Mouse (Mus musculus) midbrain, embryonic 11.5 days (tissue): ENCODE results near the gene Fcf1. TPM values are rescaled to one million over a fixed set of nuclear protein-coding genes. Genes with fewer than 3 reads are reported as not detected.

ENCODE experiments used
- ATAC-seq: fragments of 200-750 bp; cut with Nextera tagmentation; 2 replicates; pipeline ENCODE4 v1.8.0; 2017; ENCODE audit warnings: moderate TSS enrichment, moderate library complexity; ENCODE audit not compliant: low FRiP score
- DNase-seq: peaks from one replicate; pipeline ENCODE4 v3.0.0; 2015; ENCODE audit warnings: low spot score; ENCODE audit errors: missing footprints
- H3K27ac ChIP-seq: fragments of 300-500 bp; sonication (generic); 2 replicates; pipeline ENCODE4 v1.5.1; 2014; ENCODE audit warnings: low read depth, low read length
- H3K27me3 ChIP-seq: fragments of 300-500 bp; sonication (generic); 2 replicates; pipeline ENCODE4 v1.6.1; 2014; ENCODE audit warnings: mild to moderate bottlenecking, low read length, moderate library complexity, mixed read lengths; ENCODE audit not compliant: control insufficient read depth, insufficient read depth
- H3K36me3 ChIP-seq: fragments of 300-500 bp; sonication (generic); 2 replicates; pipeline ENCODE4 v1.6.1; 2014; ENCODE audit warnings: mild to moderate bottlenecking, low read length, moderate library complexity, mixed read lengths; ENCODE audit not compliant: control insufficient read depth, insufficient read depth
- H3K4me1 ChIP-seq: fragments of 300-500 bp; sonication (generic); 2 replicates; pipeline ENCODE4 v1.6.1; 2014; ENCODE audit warnings: low read length; ENCODE audit not compliant: control insufficient read depth, insufficient read depth
- H3K4me2 ChIP-seq: fragments of 300-500 bp; sonication (generic); 2 replicates; pipeline ENCODE4 v1.6.1; 2014; ENCODE audit warnings: mild to moderate bottlenecking, moderate library complexity
- H3K4me3 ChIP-seq: fragments of 300-500 bp; sonication (generic); 2 replicates; pipeline ENCODE4 v1.5.1; 2014; ENCODE audit warnings: low read depth, low read length
- H3K9ac ChIP-seq: fragments of 300-500 bp; sonication (generic); 2 replicates; pipeline ENCODE4 v1.6.1; 2014; ENCODE audit warnings: low read length
- H3K9me3 ChIP-seq: fragments of 300-500 bp; sonication (generic); 2 replicates; pipeline ENCODE4 v1.6.1; 2016; ENCODE audit warnings: low read length; ENCODE audit not compliant: control insufficient read depth
- WGBS: fragments of 180-500 bp; shearing (Covaris S2); extraction: QIAGEN DNeasy Blood & Tissue Kit; methylation state at CpG from one replicate; pipeline ENCODE4 v1.1.7; 2014; 5-methylcytosine and 5-hydroxymethylcytosine counted together
- polyA plus RNA-seq: library from polyadenylated mRNA; unstranded; fragments of >200 nt; fragmentation: Nextera tagmentation; extraction: Ambion mirVana; gene quantifications from 2 replicates; pipeline ENCODE4 v1.2.1, GENCODE M21; 2014

The Fcf1 gene
- polyA plus RNA-seq, 1 experiment from 2014 or later, result 164 TPM

GRCm38 (mm10) chr12:84956317-84956716 is 14.4 kb upstream of the Fcf1 start:
- no peak overlapping the region for H3K4me2 ChIP-seq
- H3K27me3 ChIP-seq, result no peaks in the 10 kb centered on the region
- H3K4me1 ChIP-seq, result no peaks in the 10 kb centered on the region
- no peaks in the 10 kb centered on the region for H3K9me3 ChIP-seq
- H3K4me3 ChIP-seq, result no peak overlapping the region
- ATAC-seq (no peak), DNase-seq (no peak)
- no peak overlapping the region for H3K9ac ChIP-seq
- WGBS, result 97% methylated on average over 3 of the region's 3 CpGs
- no peaks in the 10 kb centered on the region for H3K36me3 ChIP-seq
- no peak overlapping the region for H3K27ac ChIP-seq

GRCm38 (mm10) chr12:84958794-84959356 is 11.8 kb upstream of the Fcf1 start:
- H3K4me1 ChIP-seq, result no peaks in the 10 kb centered on the region
- no peaks in the 10 kb centered on the region for H3K27me3 ChIP-seq
- 86% methylated on average over 1 of the region's 1 CpGs for WGBS

GRCm38 (mm10) chr12:84962606-84963005 is 8.1 kb upstream of the Fcf1 start:
- no peak overlapping the region for H3K4me3 ChIP-seq
- H3K9me3 ChIP-seq, result no peaks in the 10 kb centered on the region
- H3K27me3 ChIP-seq, result no peaks in the 10 kb centered on the region
- WGBS, result 79% methylated on average over 7 of the region's 7 CpGs
- H3K27ac ChIP-seq, result no peak overlapping the region
- H3K4me1 ChIP-seq, result no peaks in the 10 kb centered on the region
- no peak overlapping the region for H3K9ac ChIP-seq
- DNase-seq, result no peak
- H3K36me3 ChIP-seq, result no peaks in the 10 kb centered on the region; the same call in 1 of the 2 replicates
- no peak for ATAC-seq
- H3K4me2 ChIP-seq, result no peak overlapping the region

More at GRCm38 (mm10) chr12:84958794-84959356, 11.8 kb upstream of the Fcf1 start:
- H3K9ac ChIP-seq, result no peak overlapping the region
- H3K36me3 ChIP-seq, result no peaks in the 10 kb centered on the region; the same call in 1 of the 2 replicates
- no peak overlapping the region for H3K4me2 ChIP-seq
- DNase-seq (no peak), ATAC-seq (no peak)
- no peak overlapping the region for H3K27ac ChIP-seq
- no peak overlapping the region for H3K4me3 ChIP-seq
- H3K9me3 ChIP-seq, result no peaks in the 10 kb centered on the region

GRCm38 (mm10) chr12:84968831-84969655 is 1.7 kb upstream of the Fcf1 start:
- ATAC-seq (no peak), DNase-seq (no peak)
- Histone ChIP-seq H3K4me1 (peaks cover 11% of the 10 kb centered on the region), H3K9me3 (no peaks in the 10 kb centered on the region), H3K36me3 (no peaks in the 10 kb centered on the region), H3K27ac (no peak overlapping the region), H3K4me3 (no peak overlapping the region), H3K9ac (no peak overlapping the region; the same call in 1 of the 2 replicates), H3K4me2 (peak overlapping the region; percentile 82), H3K27me3 (no peaks in the 10 kb centered on the region)
- 87% methylated on average over 16 of the region's 16 CpGs for WGBS

- peak overlapping the region; percentile 82 for H3K4me2 ChIP-seq
- peaks cover 2% of the 10 kb centered on the region; the same call in 1 of the 2 replicates for H3K36me3 ChIP-seq
- H3K9ac ChIP-seq, result peak overlapping the region; percentile 85
- no peaks in the 10 kb centered on the region for H3K27me3 ChIP-seq
- peak overlapping the region; percentile 89 for H3K4me3 ChIP-seq
- ATAC-seq (no peak), DNase-seq (no peak)
- no peaks in the 10 kb centered on the region for H3K9me3 ChIP-seq
- H3K27ac ChIP-seq, result no peak overlapping the region
- 24% methylated on average over 15 of the region's 15 CpGs for WGBS
- peaks cover 11% of the 10 kb centered on the region for H3K4me1 ChIP-seq
Observed at GRCm38 (mm10) chr12:84969656-84970427, 855 bp upstream of the Fcf1 start.

- H3K36me3 ChIP-seq, result peaks cover 21% of the 10 kb centered on the region
- H3K9me3 ChIP-seq, result no peaks in the 10 kb centered on the region
- DNase-seq, result no peak
- no peak for ATAC-seq
- 89% methylated on average over 2 of the region's 2 CpGs for WGBS
- H3K27me3 ChIP-seq, result no peaks in the 10 kb centered on the region
- no peaks in the 10 kb centered on the region for H3K4me1 ChIP-seq
- H3K27ac ChIP-seq, result no peak overlapping the region
- H3K4me3 ChIP-seq, result no peak overlapping the region
- H3K4me2 ChIP-seq, result no peak overlapping the region
- no peak overlapping the region for H3K9ac ChIP-seq
Observed at GRCm38 (mm10) chr12:84979264-84979862, 8.7 kb downstream of the Fcf1 start.

- Histone ChIP-seq H3K9me3 (no peaks in the 10 kb centered on the region), H3K27ac (no peak overlapping the region), H3K36me3 (no peaks in the 10 kb centered on the region), H3K4me1 (no peaks in the 10 kb centered on the region), H3K27me3 (no peaks in the 10 kb centered on the region), H3K4me2 (no peak overlapping the region), H3K9ac (no peak overlapping the region), H3K4me3 (no peak overlapping the region)
- WGBS, result 80% methylated on average over 4 of the region's 4 CpGs
- ATAC-seq (no peak), DNase-seq (no peak)
Observed at GRCm38 (mm10) chr12:84989456-84989855, 18.8 kb downstream of the Fcf1 start.

- Histone ChIP-seq H3K4me2 (peak overlapping the region; percentile 25), H3K27me3 (no peaks in the 10 kb centered on the region), H3K9me3 (no peaks in the 10 kb centered on the region), H3K4me3 (0 out of 2 replicates have a peak overlapping the region, but pooled peaks have one; percentile 96), H3K9ac (no peak overlapping the region), H3K4me1 (peaks cover 14% of the 10 kb centered on the region), H3K36me3 (no peaks in the 10 kb centered on the region), H3K27ac (no peak overlapping the region)
- DNase-seq (no peak), ATAC-seq (no peak)
- 92% methylated on average over 9 of the region's 9 CpGs for WGBS
Observed at GRCm38 (mm10) chr12:84995112-84995761, 24.5 kb downstream of the Fcf1 start.
